Mouse (Mus musculus): ENCODE data around the gene Gsta3. TPM values are rescaled to one million over a fixed set of nuclear protein-coding genes. Genes with fewer than 3 reads are reported as not detected.
"Not testable (repeated sequence)": the region's sequence is repeated elsewhere in the genome, so short reads cannot be mapped to it uniquely, and the experiment has no call there.

Gsta3 gene
- total RNA-seq (2021): under 1 TPM in 1 of 2 experiments, not detected in 1; 0.78 TPM

DNA sequence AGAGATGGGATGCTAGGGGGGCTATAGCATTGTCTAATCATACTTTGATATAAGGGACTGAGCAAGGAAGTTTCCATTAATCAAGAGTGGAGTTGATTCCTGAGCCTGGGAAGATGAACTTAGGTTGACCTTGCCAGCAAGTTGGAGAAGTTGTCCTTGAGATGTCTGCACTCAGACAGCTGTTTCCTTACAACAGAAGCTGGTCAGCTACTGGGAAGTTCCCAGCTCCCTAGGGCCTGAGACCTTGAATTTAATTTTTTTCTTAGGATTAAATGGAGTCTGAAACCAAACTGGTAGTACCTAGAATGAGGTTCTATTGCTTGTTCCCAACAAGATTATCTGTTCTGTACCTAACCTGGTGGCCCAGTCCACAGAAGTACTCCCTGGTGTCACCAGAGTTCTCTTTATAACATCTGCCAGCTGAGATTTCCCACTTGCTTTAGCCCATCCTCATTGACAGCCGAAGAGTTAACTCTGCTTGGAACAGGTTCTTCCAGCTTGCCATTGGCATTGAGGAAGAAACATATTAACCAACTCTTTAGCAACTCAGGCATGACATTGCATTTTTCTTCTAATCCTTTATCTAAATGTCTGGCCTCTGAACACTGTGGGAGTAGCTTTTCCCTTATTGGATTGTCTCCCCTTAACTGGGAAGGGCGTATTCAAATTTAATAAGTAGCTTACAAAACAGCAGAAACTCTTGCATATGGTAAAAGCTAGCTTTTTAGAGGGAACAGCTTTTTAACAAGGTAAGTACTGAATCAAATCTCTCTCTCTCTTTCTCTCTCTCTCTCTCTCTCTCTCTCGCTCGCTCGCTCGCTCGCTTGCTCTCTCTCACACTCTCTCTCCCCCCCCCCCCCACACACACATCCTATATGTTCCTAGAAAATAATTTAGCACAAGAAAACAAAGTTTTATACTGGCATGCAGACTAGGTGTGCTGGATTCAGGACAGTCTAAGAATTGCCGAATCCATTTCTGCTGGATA lies at the start of gene Gsta3:
TSS of gene Gsta3 (plus strand) at position 679 of the 988 bp plus-strand sequence.
- intact Hi-C loops (cut with DNase I): no loop called here
- DNase-seq: no peak

DNA sequence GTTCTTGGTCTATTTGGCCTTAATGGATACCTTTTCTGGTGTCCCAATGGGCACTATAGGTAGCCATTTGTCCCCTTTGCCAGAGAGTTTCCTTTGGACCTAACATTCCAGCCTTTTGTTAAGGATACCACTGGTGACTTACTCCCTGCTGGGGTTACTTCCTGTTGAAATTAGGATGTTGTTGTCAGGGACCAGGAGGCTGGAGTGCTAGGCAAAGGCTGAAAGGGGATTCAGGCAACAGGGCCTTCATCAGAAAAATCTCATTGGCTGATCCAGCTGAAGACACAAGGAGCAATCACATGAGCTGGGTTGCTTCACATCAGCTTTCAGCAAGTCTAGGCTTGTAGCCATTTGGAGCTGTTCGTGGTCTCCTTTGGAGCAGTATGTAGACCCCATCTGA lies 34.1 kb upstream of the Gsta3 start:
- intact Hi-C loops (cut with DNase I): loop anchor here (5.0 kb wide), 1 partner anchor 76 kb away; no protein-coding TSS in a partner anchor
- no peak for DNase-seq

- DNase-seq; intact Hi-C loops (cut with DNase I): not testable (repeated sequence)
Observed at GRCm38 (mm10) chr1:21213537-21213936, 26.9 kb upstream of the Gsta3 start.

GRCm38 (mm10) chr1:21213991-21214692 lies 26.2 kb upstream of the Gsta3 start:
- intact Hi-C loops (cut with DNase I); DNase-seq: not testable (repeated sequence)

DNA sequence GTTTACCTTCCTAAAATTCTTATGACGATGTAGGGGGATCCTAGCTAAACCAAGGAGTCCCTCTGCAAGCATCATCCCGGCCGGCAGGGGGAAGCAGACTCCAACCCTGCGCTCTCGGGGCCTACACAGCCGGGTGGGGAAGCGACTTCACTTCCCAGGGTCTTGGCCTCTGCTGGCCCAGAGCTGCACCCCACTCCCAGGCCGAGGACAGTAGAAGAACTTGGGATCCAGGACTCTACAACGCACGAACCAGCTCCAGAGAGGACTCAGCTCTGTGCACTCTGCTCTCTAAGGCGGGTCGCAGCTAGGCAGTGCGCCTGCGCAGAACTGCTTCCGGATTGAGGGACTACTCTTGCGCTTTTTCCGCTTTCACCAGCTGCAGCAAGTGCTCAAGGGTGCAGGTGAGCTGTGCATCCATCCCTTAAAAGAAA lies 21.9 kb upstream of the Gsta3 start, which contains the start of gene Tmem14a:
TSS of gene Tmem14a (plus strand) at position 87 of the 431 bp plus-strand sequence.
- DNase-seq: peak; percentile 87
- intact Hi-C loops (cut with DNase I): no loop called here

DNA sequence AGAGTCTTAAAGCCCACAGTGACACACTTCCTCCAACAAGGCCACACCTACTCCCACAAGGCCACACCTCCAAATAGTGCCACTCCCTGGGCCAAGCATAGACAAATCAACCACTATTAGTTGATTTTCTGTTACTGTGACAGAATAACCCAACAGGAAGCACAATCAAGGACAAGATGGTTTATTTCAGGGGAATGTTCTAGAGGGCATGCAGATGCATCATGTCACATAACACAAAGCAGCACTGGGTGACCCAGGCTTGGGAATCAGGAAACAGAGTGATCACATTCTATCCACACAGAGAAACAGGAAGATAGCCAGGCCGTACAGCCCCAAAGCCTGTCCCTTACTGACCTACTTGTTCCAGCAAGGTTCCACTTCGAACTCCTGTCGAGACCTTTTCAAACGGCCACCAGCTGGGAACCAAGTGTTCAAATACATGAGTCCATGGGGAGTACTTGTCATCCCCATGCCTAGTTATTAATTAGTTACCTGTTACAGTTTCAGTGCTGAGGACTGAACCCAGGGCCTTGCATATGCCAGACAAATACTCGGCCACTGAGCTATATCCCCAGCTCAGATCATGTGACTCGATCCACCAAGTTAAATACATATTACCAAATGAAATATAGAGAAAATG lies 12.5 kb upstream of the Gsta3 start:
- intact Hi-C loops (cut with DNase I): no loop called here
- no peak for DNase-seq

DNA sequence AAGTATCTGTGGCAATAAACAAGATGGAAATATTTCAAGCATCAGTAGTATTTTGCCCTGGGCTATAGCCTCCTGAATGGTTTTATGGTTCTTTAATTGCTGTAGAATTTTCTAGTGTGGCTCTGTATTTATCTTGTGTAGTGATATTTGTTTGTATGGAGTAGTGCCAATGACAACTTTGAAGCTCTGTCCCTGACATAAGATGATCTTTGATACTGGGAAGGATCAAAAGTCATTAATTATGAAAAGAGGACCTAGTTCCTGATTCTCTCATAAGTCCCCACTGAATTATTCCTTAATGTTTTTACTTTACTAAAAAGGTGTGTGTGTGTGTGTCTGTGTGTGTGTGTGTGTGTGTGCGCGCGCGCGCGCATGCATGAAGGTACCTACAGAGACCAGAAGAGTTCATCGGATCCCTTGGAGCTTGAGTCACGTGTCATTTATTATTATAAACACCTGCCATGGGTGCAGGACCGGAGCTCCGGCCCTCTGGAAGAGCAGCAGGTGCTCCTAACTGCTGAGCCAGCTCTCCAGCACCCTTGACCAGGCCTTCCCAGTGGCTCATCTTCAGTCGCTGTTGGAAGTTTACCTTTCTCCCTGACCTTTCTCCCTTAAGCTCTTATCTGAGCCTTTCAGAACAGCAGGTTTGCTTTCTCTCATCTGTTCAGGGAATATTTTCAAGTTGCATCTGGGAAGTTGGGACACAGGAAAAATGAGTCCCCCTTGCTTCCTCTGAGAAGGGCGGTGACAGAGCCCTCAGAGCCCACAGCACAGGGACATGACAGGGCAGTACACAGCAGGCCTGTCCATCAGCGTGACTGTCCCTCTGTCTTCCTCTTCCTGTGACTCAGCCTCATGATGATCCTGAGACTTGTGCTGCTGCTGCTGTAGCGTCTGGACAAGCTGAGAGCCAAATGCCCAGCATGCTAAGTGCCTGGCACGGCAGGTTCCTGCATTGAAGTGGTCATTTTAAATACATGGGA lies 11.4 kb upstream of the Gsta3 start:
- intact Hi-C loops (cut with DNase I); DNase-seq: not testable (repeated sequence)

GRCm38 (mm10) chr1:21230376-21230775 lies 10.0 kb upstream of the Gsta3 start:
- no peak for DNase-seq
- intact Hi-C loops (cut with DNase I): no loop called here

DNA sequence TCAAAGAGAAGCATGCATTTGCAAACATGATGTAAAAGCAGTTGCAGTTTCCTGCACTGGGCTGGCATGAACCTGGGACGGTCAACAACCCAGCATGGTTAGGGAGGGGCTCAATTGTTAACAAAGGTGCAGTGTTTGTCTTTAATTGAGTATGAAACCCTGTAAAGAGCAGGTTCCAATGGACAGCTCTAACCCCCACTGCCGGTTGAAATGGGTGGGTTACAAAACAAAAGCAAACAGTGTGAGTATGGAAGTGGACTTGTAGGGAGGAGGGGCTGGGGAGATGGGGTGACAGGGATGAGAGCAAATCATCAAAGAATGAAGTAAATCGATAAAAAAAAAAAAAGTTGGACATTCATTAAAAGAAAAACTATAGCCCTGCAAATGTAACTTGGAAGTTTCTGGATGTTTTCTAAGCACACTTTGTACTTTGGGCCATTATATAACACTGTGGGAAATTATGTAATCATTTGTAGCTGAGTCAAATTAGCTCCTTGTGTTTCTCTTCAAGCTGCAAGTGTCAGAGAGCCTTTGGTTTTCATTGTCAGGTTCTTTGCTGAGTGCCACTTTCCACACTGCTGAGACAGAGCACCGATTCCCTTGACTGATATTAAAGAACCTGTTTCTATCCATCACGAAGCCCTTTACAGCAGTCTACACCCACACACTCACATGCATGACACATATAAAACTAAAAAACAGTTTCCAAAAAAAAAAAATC lies 8.5 kb upstream of the Gsta3 start:
- DNase-seq: no peak
- intact Hi-C loops (cut with DNase I): no loop called here

DNA sequence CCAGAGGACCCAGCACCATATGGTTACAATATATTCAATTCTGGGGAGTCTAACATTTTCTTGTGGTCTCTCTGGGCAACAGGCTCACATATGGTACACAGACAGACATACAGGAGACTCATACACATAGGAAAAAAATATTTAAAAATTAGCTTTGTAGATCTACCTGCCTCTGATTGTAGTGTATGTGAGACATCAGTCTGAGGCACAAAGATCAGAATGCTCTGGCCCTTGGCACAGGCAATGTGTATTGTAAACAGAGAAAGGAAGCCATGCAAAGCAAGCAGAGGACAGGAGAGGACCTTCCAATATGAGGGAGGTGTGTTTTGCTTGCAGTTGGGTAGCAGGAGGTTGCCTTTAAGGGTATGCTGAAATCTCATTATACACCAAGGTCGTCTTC lies 7.9 kb upstream of the Gsta3 start:
- intact Hi-C loops (cut with DNase I): no loop called here

GRCm38 (mm10) chr1:21235359-21235758 lies 5.0 kb upstream of the Gsta3 start:
- intact Hi-C loops (cut with DNase I): no loop called here
- DNase-seq: no peak

More for the DNA sequence above, 7.9 kb upstream of the Gsta3 start:
- no peak for DNase-seq

DNA sequence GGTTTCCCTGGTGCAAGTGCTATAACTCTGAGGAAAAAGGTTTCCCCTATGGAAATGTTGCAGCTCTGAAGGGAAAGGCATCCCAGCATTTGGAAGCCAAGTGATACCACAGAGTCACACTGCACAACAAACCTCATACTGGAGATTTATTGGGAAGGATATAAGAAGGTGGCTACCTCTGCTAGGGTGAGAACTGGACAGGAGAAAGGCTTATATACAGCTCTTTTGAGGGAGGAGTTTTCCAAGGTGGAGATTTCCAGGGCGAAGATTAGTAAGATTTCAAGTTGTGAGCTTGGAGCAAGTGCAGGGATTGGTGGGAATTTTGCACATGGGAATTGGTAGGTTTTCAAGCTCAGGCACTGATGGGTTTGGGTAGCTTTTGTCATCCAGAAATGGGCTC lies 707 bp downstream of the Gsta3 start:
- no peak for DNase-seq
- intact Hi-C loops (cut with DNase I): no loop called here

GRCm38 (mm10) chr1:21244290-21244960 lies 4.0 kb downstream of the Gsta3 start:
- DNase-seq: no peak
- intact Hi-C loops (cut with DNase I): no loop called here

GRCm38 (mm10) chr1:21246136-21246535 lies 5.7 kb downstream of the Gsta3 start:
- DNase-seq: no peak
- intact Hi-C loops (cut with DNase I): no loop called here

DNA sequence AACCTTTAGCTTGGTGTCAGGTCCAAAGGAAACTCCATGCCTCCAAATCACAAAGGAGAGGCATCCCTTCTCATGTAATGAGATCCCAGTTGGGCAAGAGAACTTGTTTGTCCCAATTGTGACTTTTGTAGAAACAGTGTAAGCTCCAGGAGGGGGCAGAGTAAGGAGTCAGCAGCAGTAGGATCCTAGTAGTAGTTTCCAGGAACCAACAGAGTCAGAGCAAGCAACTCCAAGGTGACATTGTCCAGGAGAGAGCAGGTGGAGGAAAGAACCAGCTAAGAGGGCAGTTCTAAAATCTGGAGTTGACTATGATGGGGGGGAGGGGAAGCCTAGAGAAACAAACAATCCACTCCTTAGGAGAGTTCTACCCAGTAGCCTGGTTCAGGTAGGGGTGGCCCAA lies 7.5 kb downstream of the Gsta3 start:
- intact Hi-C loops (cut with DNase I): no loop called here
- no peak for DNase-seq

DNA sequence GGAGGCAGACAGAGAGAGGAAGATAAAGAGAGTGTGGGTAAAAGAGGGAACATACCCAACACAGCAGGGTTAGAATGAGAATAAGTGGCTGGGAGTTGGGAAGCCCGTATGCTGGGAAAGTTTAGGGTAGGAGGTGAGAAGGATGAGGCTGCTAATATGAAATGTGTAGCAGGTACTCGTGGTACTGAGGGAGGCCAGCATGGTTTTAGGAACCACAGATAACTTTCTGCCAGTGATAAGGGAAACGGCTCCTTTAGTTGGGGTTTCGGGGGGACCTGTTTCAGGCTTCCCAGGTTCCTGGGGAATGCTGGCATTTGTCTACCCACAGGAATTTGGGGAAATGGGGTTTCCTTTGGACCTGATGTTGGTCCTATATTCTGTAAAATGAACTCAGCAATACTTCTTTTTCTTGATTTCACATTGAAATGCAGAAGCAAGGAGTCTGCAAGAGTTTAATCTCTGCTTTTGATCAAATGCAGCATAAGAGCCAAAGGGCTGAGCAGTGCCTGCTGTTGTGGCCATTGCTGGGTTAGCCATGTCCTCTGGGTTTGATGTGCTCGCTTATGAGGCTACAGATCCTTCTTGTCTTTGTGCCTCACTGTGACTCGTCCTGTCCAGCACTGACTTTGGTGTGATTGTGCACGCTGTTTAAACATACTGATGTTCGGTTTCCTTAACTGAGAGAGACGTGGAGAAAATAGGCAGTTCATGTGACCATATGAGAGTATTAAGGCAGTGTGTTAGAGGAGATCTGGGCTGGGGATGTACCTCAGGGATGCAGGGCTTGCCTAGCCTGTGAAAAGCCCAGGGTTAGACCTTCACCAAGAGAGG lies 8.4 kb downstream of the Gsta3 start:
- DNase-seq: no peak

DNA sequence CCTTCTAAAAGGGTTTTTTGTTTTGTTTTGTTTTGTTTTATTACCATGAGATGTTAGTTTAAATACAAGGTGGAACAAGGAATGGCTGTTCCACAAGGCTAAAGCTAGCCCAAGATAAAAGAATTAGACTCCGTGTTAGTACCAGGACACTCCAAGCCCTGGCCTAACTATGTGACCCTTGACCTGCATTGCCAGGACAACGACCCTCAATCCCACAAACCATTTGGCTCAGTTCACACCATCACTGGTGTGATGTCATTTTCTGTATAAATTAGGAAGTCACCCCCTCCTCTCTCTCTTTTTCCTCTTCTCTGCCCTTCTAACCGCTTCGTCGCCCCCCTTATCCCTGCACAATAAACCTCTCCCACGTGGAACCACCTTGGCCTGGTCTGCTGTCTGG lies 11.3 kb downstream of the Gsta3 start:
- no peak for DNase-seq
- intact Hi-C loops (cut with DNase I): no loop called here

More for the DNA sequence above, 8.4 kb downstream of the Gsta3 start:
- intact Hi-C loops (cut with DNase I): no loop called here
